Mouse (Mus musculus) megakaryocyte, embryonic 14.5 days (primary cell): Measurements from ENCODE around the gene Ift43.

Source experiments
- FLI1 ChIP-seq: IDR thresholded peaks from 2 replicates; pipeline ENCODE4 v1.6.1; 2012; ENCODE audit warnings: low read length, inconsistent platforms, mixed read lengths
- GATA1 ChIP-seq: IDR thresholded peaks from 3 replicates; pipeline ENCODE4 v1.6.1; 2012; ENCODE audit warnings: mixed read lengths, low read length, inconsistent platforms, borderline replicate concordance

DNA sequence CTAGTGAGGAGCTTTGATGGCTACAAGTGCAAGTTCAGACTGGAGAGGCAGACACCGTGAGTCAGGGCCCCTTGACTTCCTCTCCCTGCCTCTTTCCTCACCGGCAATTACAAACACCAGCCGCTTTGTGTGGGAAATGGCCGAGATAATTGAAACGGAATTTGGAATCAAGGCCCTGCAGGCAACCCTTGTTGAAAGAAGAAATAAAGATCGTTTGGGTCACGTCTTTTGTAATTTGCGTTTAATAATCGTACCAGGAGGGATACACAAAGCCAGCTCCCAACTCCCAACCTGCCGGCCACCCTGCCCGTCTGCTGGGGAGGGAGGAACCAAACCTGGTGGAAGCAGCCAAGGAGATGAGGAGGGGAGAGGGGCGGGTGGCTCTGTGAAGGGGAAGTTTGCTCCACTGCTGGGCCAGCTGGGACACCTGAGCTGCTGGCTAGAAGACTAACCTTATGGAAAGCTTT, 93.2 kb downstream of the Ift43 start:
- TF ChIP-seq GATA1, result no peak
- TF ChIP-seq FLI1, result no peak
